Comparison of ENCODE assay signal across 8 mouse cellular contexts in genomic region chr14:123239945-123240344, GRCm38 (mm10).
A peak's percentile ranks its signal among the peaks of the same experiment; 100 is the strongest.
DNase-seq lines count a peak whose midpoint lies in the region; ATAC-seq and TF ChIP-seq lines count a peak whose summit lies in the region.

No protein-coding gene starts in this region.

- H3K9me3 ChIP-seq in hindbrain, postnatal 0 days (ENCODE audit: low read length): no peaks in the 10 kb centered on the region
- H3K9me3 ChIP-seq in midbrain, embryonic 14.5 days (ENCODE audit: control insufficient read depth, low read length): no peaks in the 10 kb centered on the region

- no peak overlapping the region for H3K9ac ChIP-seq in hindbrain, postnatal 0 days (replicated peaks; ENCODE audit: low read length)
- H3K9ac ChIP-seq in midbrain, embryonic 14.5 days (replicated peaks; ENCODE audit: low read length): no peak overlapping the region

- H3K27ac ChIP-seq in hindbrain, postnatal 0 days: no peak overlapping the region
- H3K27ac ChIP-seq in midbrain, embryonic 14.5 days (replicated peaks; ENCODE audit: low read depth, low read length): no peak overlapping the region

- no peaks in the 10 kb centered on the region for H3K36me3 ChIP-seq in hindbrain, postnatal 0 days (ENCODE audit: insufficient read depth, low read length)
- H3K36me3 ChIP-seq in midbrain, embryonic 14.5 days (ENCODE audit: control insufficient read depth, insufficient read depth, low read length): no peaks in the 10 kb centered on the region

- H3K27me3 ChIP-seq in hindbrain, postnatal 0 days (ENCODE audit: insufficient read depth, low read length): no peaks in the 10 kb centered on the region
- H3K27me3 ChIP-seq in midbrain, embryonic 14.5 days (ENCODE audit: control insufficient read depth, insufficient read depth, low read length): no peaks in the 10 kb centered on the region

- no peak overlapping the region for H3K4me3 ChIP-seq in hindbrain, postnatal 0 days (ENCODE audit: low read length)
- no peak overlapping the region for H3K4me3 ChIP-seq in midbrain, embryonic 14.5 days (replicated peaks; ENCODE audit: low read depth, low read length)

- peak; percentile 31 for DNase-seq in kidney, adult 9 months
- DNase-seq in kidney, postnatal 25 days: no peak
- peak; percentile 46 for DNase-seq in Muller cell, postnatal 12 days (ENCODE audit: inconsistent ontology term)
- DNase-seq in cerebellum, postnatal 10 days: peak; percentile 66 to 80
- peak; percentile 75 for DNase-seq in hindbrain, postnatal 0 days (ENCODE audit: low spot score)
- DNase-seq in midbrain, embryonic 14.5 days: peak; percentile 76
- no peak for DNase-seq in gastrocnemius, postnatal 10 days
- no peak for DNase-seq in testis, postnatal 14 days (ENCODE audit: low spot score)

- ATAC-seq in hindbrain, postnatal 0 days: peak; percentile 63; the same call in 1 of the 2 replicates
- ATAC-seq in midbrain, embryonic 14.5 days (ENCODE audit: low FRiP score, low TSS enrichment): peak; percentile 48; the same call in 1 of the 2 replicates

- WGBS in hindbrain, postnatal 0 days: 9% methylated on average over 2 of the region's 2 CpGs
- 13% methylated on average over 2 of the region's 2 CpGs for WGBS in midbrain, embryonic 14.5 days

- H3K4me2 ChIP-seq in hindbrain, postnatal 0 days (ENCODE audit: low read depth, low read length): no peak overlapping the region
- H3K4me2 ChIP-seq in midbrain, embryonic 14.5 days (ENCODE audit: low read length): no peak overlapping the region

- peak; percentile 65 for TF ChIP-seq CTCF in hindbrain, postnatal 0 days (IDR thresholded peaks at IDR 0.05; ENCODE audit: low read depth)

- no peaks in the 10 kb centered on the region for H3K4me1 ChIP-seq in hindbrain, postnatal 0 days (ENCODE audit: insufficient read depth, low read length)
- no peaks in the 10 kb centered on the region for H3K4me1 ChIP-seq in midbrain, embryonic 14.5 days (ENCODE audit: control insufficient read depth, insufficient read depth, low read length)

Comparison
In these comparisons a context has a peak if more than half of its experiments do, and no peak if none do; other contexts are left out.
1. DNase-seq: peak in kidney, adult 9 months (single experiment), Muller cell, postnatal 12 days (single experiment), cerebellum, postnatal 10 days (2 of 2), hindbrain, postnatal 0 days (single experiment) and midbrain, embryonic 14.5 days (single experiment); none in kidney, postnatal 25 days (0 of 2), gastrocnemius, postnatal 10 days (single experiment) and testis, postnatal 14 days (single experiment).